Mouse (Mus musculus) kidney, adult 2 months (tissue): ENCODE results near the gene Rsph3a.
"Not testable (repeated sequence)": the region's sequence is repeated elsewhere in the genome, so short reads cannot be mapped to it uniquely, and the experiment has no call there.

Experiments
- CTCF ChIP-seq: fragments of 200-500 bp; conservative IDR thresholded peaks from 2 replicates; pipeline ENCODE4 v1.5.1; 2011; ENCODE audit warnings: low read depth, mild to moderate bottlenecking, control low read depth, low read length, moderate library complexity, mixed read lengths; ENCODE audit not compliant: insufficient read depth, insufficient read length
- POLR2A ChIP-seq: fragments of 200-500 bp; IDR thresholded peaks from one replicate; pipeline ENCODE4 v1.6.1; 2011; ENCODE audit warnings: low read depth, low read length, control low read depth

DNA sequence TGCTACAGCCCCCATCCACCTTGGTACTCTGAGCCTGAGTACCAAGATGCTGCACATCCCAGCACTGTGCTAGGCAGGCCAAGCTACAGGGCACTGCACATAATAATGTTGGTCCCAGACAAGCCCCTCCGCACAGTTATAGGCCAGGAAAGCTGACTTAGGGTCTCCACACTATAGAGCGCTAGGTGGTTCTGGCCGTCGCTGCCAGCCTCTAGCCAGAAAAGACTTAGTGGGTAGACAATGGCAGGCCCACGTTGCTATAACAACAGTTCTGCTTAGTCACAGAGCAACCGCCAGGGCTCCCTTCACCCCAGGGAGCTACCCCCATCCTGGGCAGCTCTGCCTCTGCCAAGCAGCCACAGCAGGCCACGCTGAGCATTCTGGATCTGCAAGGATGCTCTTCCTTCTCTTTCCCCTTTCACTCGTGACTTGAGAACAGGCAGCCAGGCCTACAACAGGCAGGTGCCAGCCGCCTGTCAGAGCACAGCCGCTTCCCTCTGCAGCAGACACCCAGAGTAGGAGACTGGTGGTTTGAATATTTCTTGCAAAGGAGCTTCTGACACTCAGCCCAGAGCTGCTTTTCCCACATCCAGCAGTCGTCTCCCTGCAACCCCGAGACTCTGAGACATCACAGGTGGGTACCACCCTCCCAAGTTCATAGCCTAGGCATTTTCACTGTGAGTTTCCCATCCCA, 82.2 kb downstream of the Rsph3a start:
- not testable (repeated sequence) for TF ChIP-seq CTCF, POLR2A
